Mouse (Mus musculus) heart, embryonic 13.5 days (tissue): ENCODE results near the gene Tfdp2. TPM values are rescaled to one million over a fixed set of nuclear protein-coding genes. Genes with fewer than 3 reads are reported as not detected.
A peak's percentile ranks its signal among the peaks of the same experiment; 100 is the strongest.
"Not testable (repeated sequence)": the region's sequence is repeated elsewhere in the genome, so short reads cannot be mapped to it uniquely, and the experiment has no call there.

Experiments used
- ATAC-seq: fragments of 200-750 bp; cut with Nextera tagmentation; 2 replicates; pipeline ENCODE4 v1.8.0; 2017; ENCODE audit warnings: moderate TSS enrichment; ENCODE audit not compliant: insufficient number of reproducible peaks, low FRiP score, low TSS enrichment; ENCODE audit errors: extremely low read depth
- H3K27ac ChIP-seq: fragments of 300-500 bp; sonication (generic); replicated peaks from 2 replicates; pipeline ENCODE4 v1.5.1; 2015; ENCODE audit warnings: moderate library complexity, mild to moderate bottlenecking, inconsistent platforms
- H3K27me3 ChIP-seq: fragments of 300-500 bp; sonication (generic); replicated peaks from 2 replicates; pipeline ENCODE4 v1.6.1; 2015; ENCODE audit warnings: mild to moderate bottlenecking, inconsistent platforms
- H3K36me3 ChIP-seq: fragments of 300-500 bp; sonication (generic); 2 replicates; pipeline ENCODE4 v1.6.1; 2015; ENCODE audit warnings: mild to moderate bottlenecking, inconsistent platforms
- H3K4me1 ChIP-seq: fragments of 300-500 bp; sonication (generic); 2 replicates; pipeline ENCODE4 v1.6.1; 2015; ENCODE audit warnings: inconsistent platforms
- H3K4me2 ChIP-seq: fragments of 300-500 bp; sonication (generic); 2 replicates; pipeline ENCODE4 v1.6.1; 2015; ENCODE audit warnings: inconsistent platforms, mild to moderate bottlenecking, moderate library complexity
- H3K4me3 ChIP-seq: fragments of 300-500 bp; sonication (generic); 2 replicates; pipeline ENCODE4 v1.5.1; 2015; ENCODE audit warnings: moderate library complexity, mild to moderate bottlenecking, inconsistent platforms
- H3K9ac ChIP-seq: fragments of 300-500 bp; sonication (generic); 2 replicates; pipeline ENCODE4 v1.6.1; 2015; ENCODE audit warnings: inconsistent platforms, mild to moderate bottlenecking, moderate library complexity
- H3K9me3 ChIP-seq: fragments of 300-500 bp; sonication (generic); 2 replicates; pipeline ENCODE4 v1.6.1; 2016; ENCODE audit warnings: inconsistent platforms
- WGBS: fragments of 180-500 bp; shearing (Covaris S2); methylation state at CpG from one replicate; pipeline ENCODE4 v1.1.7; 2015; ENCODE audit warnings: mixed read lengths; 5-methylcytosine and 5-hydroxymethylcytosine counted together
- polyA plus RNA-seq: library from polyadenylated mRNA; unstranded; fragments of >200 nt; fragmentation: Nextera tagmentation; extraction: Ambion mirVana; gene quantifications from 2 replicates; pipeline ENCODE4 v1.2.1, GENCODE M21; 2015

Tfdp2 gene
- polyA plus RNA-seq, 1 experiment from 2014 or later, result 25.2 TPM

DNA sequence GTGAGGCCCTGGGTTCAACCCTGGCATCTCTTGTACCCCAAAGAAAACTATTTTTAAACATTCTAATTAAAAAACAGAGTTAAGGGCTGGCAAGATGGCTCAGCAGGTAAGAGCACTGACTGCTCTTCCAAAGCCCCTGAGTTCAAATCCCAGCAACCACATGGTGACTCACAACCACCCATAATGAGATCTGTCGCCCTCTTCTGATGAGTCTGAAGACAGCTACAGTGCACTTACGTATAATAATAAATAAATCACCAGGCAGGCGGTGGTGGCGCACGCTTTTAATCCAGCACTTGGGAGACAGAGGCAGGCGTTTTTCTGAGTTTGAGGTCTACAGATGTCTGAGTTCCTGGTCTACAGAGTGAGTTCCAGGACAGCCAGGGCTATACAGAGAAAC lies 155.7 kb downstream of the Tfdp2 start:
- not testable (repeated sequence) for ATAC-seq

DNA sequence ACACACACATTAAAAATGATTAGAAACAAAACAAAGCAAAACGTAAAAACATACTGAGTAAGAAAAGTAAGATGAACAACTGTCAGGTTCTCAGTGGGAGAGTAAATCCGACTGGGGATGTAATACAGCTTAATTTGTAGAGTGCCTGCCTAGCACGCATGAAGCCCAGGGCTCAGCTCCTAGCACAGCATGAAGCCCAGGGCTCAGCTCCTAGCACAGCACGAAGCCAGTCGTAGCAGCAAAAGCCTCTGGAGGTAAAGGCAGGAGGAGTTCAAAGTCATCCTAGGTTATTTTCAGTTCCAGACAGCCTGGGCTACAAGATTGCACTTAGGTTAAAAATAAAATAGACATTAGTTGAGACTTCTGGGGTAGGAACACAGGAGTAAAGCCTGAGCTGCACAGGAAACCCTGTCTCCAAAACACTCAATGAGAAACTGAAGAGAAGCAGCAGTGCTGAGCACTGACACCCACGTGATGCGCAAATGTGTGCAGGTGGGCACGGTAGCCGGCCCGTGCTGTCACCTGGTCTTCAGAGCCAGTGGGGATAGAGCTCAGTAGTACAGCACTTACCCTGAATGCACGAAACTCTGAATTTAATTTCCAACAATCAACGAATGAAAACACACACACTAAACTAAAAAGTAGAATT lies 157.2 kb downstream of the Tfdp2 start:
- Histone ChIP-seq H3K27me3 (no peaks in the 10 kb centered on the region), H3K36me3 (peaks cover 16% of the 10 kb centered on the region), H3K9me3 (no peaks in the 10 kb centered on the region), H3K4me2 (peak overlapping the region; percentile 42; the same call in 1 of the 2 replicates), H3K9ac (no peak overlapping the region), H3K4me3 (no peak overlapping the region), H3K4me1 (peaks cover 49% of the 10 kb centered on the region), H3K27ac (peak overlapping the region; percentile 49)
- ATAC-seq, result no peak
- 72% methylated on average over 12 of the region's 12 CpGs for WGBS

More for the DNA sequence above, 155.7 kb downstream of the Tfdp2 start:
- peaks cover 49% of the 10 kb centered on the region for H3K4me1 ChIP-seq
- not testable (repeated sequence) for H3K27me3 ChIP-seq, H3K27ac ChIP-seq, H3K4me3 ChIP-seq, H3K9me3 ChIP-seq, H3K4me2 ChIP-seq, H3K9ac ChIP-seq
- H3K36me3 ChIP-seq, result peaks cover 16% of the 10 kb centered on the region
- 87% methylated on average over 6 of the region's 6 CpGs for WGBS

DNA sequence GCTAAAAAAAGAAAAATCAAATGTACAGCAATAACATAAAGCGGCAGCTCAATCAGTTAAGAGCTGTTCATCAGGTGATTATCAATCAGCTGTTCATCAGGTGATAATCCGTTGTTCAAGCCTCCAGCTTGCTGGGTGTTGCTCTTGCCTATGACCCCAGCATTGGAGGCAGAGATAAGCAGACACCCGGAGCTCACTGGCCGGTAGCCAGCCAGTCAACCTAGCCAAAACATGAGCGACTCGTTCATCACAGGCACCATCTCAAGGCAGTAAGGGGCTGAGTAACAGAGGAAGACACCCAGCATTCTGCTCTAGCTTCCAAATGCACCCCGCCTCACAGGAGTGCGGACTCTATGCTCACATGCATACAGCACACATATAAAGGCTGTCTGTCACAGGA lies 157.7 kb downstream of the Tfdp2 start:
- 26% methylated on average over 8 of the region's 8 CpGs for WGBS

DNA sequence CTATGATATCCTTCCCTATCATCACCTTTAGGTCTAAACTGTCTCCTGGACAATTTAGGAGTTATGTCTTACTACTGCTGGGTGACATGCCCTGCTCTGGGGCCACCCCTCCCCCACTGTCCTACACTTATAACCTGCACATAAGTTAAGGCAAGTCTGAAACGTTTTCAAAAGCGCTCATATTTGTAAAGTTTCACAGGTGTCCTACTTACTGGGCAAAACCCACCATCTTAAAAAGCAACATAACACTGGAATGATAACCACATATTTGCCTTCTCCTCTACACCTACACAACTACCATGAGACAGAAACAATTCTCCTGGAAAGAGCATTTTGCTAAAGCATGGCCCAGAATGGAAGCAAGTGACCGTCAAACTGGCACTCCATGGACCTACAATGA lies 164.0 kb downstream of the Tfdp2 start:
- ATAC-seq, result no peak
- H3K9me3 ChIP-seq, result no peaks in the 10 kb centered on the region
- H3K4me1 ChIP-seq, result peaks cover 40% of the 10 kb centered on the region
- no peak overlapping the region for H3K4me2 ChIP-seq
- 85% methylated on average over 3 of the region's 3 CpGs for WGBS
- no peak overlapping the region for H3K4me3 ChIP-seq
- no peak overlapping the region for H3K9ac ChIP-seq
- no peaks in the 10 kb centered on the region for H3K27me3 ChIP-seq
- H3K36me3 ChIP-seq, result peaks cover 13% of the 10 kb centered on the region
- H3K27ac ChIP-seq, result no peak overlapping the region

More for the DNA sequence above, 157.7 kb downstream of the Tfdp2 start:
- peak overlapping the region; percentile 63 for H3K9ac ChIP-seq
- H3K4me2 ChIP-seq, result peak overlapping the region; percentile 42
- H3K9me3 ChIP-seq, result no peaks in the 10 kb centered on the region
- H3K36me3 ChIP-seq, result peaks cover 17% of the 10 kb centered on the region
- H3K27me3 ChIP-seq, result no peaks in the 10 kb centered on the region
- H3K4me1 ChIP-seq, result peaks cover 46% of the 10 kb centered on the region
- H3K4me3 ChIP-seq, result no peak overlapping the region; the same call in 1 of the 2 replicates
- no peak for ATAC-seq
- H3K27ac ChIP-seq, result peak overlapping the region; percentile 49

DNA sequence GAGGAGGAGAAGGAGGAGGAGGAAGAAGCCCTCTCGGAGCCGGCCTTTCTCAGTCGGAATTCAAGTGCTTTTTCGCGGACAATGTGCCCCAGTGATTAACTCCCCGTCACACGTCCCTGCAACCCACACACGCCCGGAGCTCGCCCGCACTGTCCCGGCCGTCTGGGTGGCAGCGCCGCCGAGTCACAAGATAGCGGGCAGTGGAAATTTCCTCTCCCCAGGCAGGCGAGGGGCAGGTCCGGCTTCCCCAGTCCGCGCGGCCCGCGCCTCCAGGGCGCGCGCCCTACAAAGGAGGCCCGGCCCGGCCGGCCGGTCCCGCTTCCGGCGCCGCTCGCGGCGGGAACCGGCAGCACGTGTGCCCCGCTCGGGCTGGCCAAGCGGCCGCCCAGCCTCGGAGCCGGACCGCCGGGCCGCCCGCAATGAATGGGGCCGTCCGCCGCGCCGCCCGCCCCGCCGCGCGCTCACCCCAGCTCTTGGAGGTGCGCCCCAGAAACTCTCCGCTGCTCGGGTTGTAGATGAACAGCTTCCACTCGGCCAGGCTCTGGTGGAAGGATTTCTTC lies 167.6 kb downstream of the Tfdp2 start:
- Histone ChIP-seq H3K4me1 (peaks cover 30% of the 10 kb centered on the region), H3K36me3 (peaks cover 8% of the 10 kb centered on the region), H3K27me3 (no peaks in the 10 kb centered on the region), H3K9ac (peak overlapping the region; percentile 95), H3K4me2 (peak overlapping the region; percentile 74), H3K4me3 (peak overlapping the region; percentile 90), H3K27ac (peak overlapping the region; percentile 93), H3K9me3 (no peaks in the 10 kb centered on the region)
- under 1% methylated on average over 48 of the region's 64 CpGs for WGBS
- ATAC-seq, result peak; percentile 66

DNA sequence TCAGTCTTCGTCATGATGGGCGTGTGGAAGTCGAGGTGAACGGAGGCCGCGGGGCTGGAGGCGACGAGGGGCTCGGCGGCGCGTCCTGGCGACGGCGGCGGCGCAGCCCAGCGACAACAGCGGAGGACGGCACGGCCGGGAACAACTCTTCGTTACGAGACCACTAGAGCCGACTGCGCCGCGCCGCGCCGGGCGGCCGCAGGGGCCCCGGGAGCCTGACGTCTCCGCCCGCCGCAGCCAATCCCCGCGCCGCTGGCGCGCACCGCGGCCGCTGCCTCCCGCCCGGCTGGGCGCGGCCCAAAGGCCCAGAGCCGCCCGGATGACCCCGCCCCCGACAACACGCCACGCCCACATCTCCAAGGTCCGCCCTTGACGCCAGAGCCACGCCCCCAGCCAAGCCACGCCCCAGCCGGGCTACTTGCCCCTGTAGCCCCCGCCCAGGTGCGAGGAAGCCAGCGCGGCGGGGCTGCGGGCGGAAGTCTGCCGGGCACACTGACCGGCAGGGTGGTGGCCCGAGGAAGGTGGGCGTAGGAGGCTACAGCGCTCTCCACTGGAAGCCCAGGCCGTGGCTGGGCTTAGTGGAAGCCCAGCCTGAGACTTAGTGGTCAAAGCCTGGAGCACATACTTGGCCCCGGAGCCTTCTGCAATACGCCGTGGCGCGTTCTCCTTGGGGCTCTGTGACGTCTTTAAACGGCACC lies 168.2 kb downstream of the Tfdp2 start, which contains the start of gene Atp1b3:
Gene Atp1b3, minus strand, starts transcription at position 302 of the 698 bp plus-strand sequence.
- WGBS, result under 1% methylated on average over 80 of the region's 81 CpGs
- peak within 1 kb of the TSS; percentile 75 for H3K4me2 ChIP-seq
- H3K4me1 ChIP-seq, result peaks cover 27% of the 10 kb centered on the region
- peak; percentile 99 for ATAC-seq
- no peaks in the 10 kb centered on the region for H3K27me3 ChIP-seq
- no peaks in the 10 kb centered on the region for H3K9me3 ChIP-seq
- H3K9ac ChIP-seq, result peak within 1 kb of the TSS; percentile 95
- H3K4me3 ChIP-seq, result peak within 1 kb of the TSS; percentile 90
- peaks cover 4% of the 10 kb centered on the region for H3K36me3 ChIP-seq
- peak within 1 kb of the TSS; percentile 93 for H3K27ac ChIP-seq

DNA sequence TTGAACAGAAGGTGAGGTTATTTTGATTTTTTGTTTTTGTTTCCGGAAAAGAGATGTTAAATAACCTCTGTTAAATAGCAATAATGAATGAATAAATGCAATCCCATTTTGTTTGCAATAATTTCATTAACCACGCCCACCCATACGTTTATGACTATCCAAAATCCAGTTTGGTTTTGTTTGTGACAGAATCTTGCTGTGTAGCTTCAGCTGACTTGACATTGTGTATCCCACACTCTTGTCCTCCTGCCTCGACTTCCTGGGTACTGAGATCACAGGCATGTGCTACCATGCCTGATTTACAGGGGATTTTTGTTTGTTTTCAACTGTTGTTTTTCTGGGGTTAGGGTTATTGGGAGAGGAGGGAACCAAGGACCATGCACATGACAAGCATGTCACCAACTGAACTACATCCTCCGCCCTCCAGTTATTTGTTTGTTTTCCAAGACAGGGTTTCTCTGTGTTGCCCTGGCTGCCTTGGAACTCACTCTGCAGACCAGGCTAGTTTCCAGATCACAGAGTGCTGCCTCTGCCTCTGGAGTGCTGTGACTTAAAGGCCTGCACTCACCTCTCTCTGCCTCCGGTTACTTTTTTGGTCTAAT lies 169.3 kb downstream of the Tfdp2 start:
- Histone ChIP-seq H3K9ac (no peak overlapping the region), H3K4me2 (peak overlapping the region; percentile 75; the same call in 1 of the 2 replicates), H3K4me1 (peaks cover 33% of the 10 kb centered on the region), H3K4me3 (no peak overlapping the region), H3K27me3 (no peaks in the 10 kb centered on the region), H3K36me3 (no peaks in the 10 kb centered on the region), H3K9me3 (no peaks in the 10 kb centered on the region), H3K27ac (no peak overlapping the region)
- 61% methylated on average over 6 of the region's 6 CpGs for WGBS
- ATAC-seq, result no peak

DNA sequence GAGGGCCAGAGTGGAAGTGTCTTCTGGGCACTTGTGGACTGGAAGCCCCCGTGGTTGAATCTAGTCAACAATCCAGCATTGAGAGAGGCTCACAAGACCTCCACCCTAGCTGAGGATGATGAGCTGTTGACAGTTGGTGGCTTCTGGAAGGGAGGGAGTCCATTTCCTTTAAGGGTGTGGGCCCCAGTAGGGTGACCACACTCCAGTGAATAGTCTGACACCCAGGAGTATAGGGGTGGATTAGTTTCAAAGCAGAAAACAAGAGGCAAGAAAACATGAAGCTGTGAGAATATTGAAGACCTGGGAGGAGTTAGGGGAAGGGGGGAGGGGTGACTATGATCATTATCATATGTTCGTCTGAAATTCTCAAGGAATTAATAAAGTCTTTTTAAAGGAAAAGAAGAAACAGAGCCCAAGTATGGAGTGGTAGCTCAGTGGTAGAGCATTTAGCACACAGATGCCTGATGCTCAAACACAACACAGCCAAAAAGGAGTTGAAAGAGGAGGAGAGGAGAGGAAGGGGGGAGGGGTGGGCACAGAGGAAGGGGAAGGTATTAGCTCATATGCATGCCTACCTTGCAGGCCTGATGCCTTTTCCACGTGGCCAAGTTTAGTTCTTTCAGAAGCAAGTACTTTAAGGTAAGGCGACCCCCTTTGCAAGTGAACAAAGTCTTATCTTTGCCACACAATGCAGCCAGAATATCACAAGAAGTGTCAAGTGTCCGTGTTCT lies 173.7 kb downstream of the Tfdp2 start:
- H3K9me3 ChIP-seq, result no peaks in the 10 kb centered on the region
- H3K27ac ChIP-seq, result no peak overlapping the region
- H3K4me2 ChIP-seq, result no peak overlapping the region
- peaks cover 11% of the 10 kb centered on the region for H3K4me1 ChIP-seq
- H3K9ac ChIP-seq, result no peak overlapping the region
- no peaks in the 10 kb centered on the region for H3K27me3 ChIP-seq
- 25% methylated on average over 5 of the region's 5 CpGs for WGBS
- H3K4me3 ChIP-seq, result no peak overlapping the region
- H3K36me3 ChIP-seq, result no peaks in the 10 kb centered on the region
- no peak for ATAC-seq

DNA sequence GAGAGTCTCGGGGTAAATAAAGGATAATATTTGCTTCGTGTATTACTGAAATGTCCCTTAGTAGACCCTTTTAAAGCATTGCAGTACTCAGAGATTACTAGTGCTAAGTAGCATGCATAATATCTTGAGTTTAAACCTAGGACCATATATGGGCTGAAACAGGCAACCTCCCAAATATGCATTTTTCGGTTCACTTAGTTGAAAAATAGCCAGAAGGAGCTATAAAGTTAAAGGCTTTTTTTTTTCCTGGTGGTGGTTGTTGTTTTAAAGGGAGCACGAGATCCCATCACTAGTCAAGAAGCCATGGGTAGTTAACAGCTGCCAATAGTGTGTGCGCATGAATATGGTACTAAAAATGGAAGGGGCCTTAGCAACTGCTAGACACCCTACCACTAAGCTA lies 175.0 kb downstream of the Tfdp2 start:
- Histone ChIP-seq H3K36me3 (no peaks in the 10 kb centered on the region), H3K27me3 (no peaks in the 10 kb centered on the region), H3K27ac (no peak overlapping the region), H3K4me1 (peaks cover 11% of the 10 kb centered on the region), H3K4me2 (no peak overlapping the region), H3K9me3 (no peaks in the 10 kb centered on the region), H3K4me3 (no peak overlapping the region), H3K9ac (no peak overlapping the region)
- no peak for ATAC-seq
- WGBS, result 78% methylated on average over 5 of the region's 5 CpGs
